Mouse (Mus musculus) hindbrain, embryonic 15.5 days (tissue): Measurements from ENCODE around the gene Ggt5. TPM values are rescaled to one million over a fixed set of nuclear protein-coding genes. Genes with fewer than 3 reads are reported as not detected.

Source experiments
- ATAC-seq: fragments of 200-750 bp; cut with Nextera tagmentation; 2 replicates; pipeline ENCODE4 v1.8.0; 2017; ENCODE audit warnings: low read depth, moderate number of reproducible peaks, moderate TSS enrichment; ENCODE audit not compliant: low FRiP score
- H3K27ac ChIP-seq: fragments of 300-500 bp; sonication (generic); replicated peaks from 2 replicates; pipeline ENCODE4 v1.5.1; 2015; ENCODE audit warnings: mild to moderate bottlenecking, inconsistent platforms
- H3K27me3 ChIP-seq: fragments of 300-500 bp; sonication (generic); 2 replicates; pipeline ENCODE4 v1.6.1; 2015; ENCODE audit warnings: control low read depth, inconsistent platforms
- H3K36me3 ChIP-seq: fragments of 300-500 bp; sonication (generic); 2 replicates; pipeline ENCODE4 v1.6.1; 2015; ENCODE audit warnings: control low read depth, inconsistent platforms
- H3K4me1 ChIP-seq: fragments of 300-500 bp; sonication (generic); replicated peaks from 2 replicates; pipeline ENCODE4 v1.6.1; 2015; ENCODE audit warnings: control low read depth, inconsistent platforms
- H3K4me2 ChIP-seq: fragments of 300-500 bp; sonication (generic); 2 replicates; pipeline ENCODE4 v1.6.1; 2015; ENCODE audit warnings: moderate library complexity, mild to moderate bottlenecking, inconsistent platforms
- H3K4me3 ChIP-seq: fragments of 300-500 bp; sonication (generic); 2 replicates; pipeline ENCODE4 v1.5.1; 2015; ENCODE audit warnings: mild to moderate bottlenecking, inconsistent platforms
- H3K9ac ChIP-seq: fragments of 300-500 bp; sonication (generic); 2 replicates; pipeline ENCODE4 v1.6.1; 2015; ENCODE audit warnings: inconsistent platforms
- H3K9me3 ChIP-seq: fragments of 300-500 bp; sonication (generic); 2 replicates; pipeline ENCODE4 v1.6.1; 2016; ENCODE audit warnings: control low read depth, inconsistent platforms
- WGBS: fragments of 180-500 bp; shearing (Covaris S2); methylation state at CpG from one replicate; pipeline ENCODE4 v1.1.7; 2015; 5-methylcytosine and 5-hydroxymethylcytosine counted together
- polyA plus RNA-seq: library from polyadenylated mRNA; unstranded; fragments of >200 nt; fragmentation: Nextera tagmentation; extraction: Ambion mirVana; gene quantifications from 2 replicates; pipeline ENCODE4 v1.2.1, GENCODE M21; 2015

The Ggt5 gene
- polyA plus RNA-seq, 1 experiment from 2014 or later, result 4.5 TPM

GRCm38 (mm10) chr10:75595981-75596380 is 6.8 kb downstream of the Ggt5 start:
- ATAC-seq, result no peak
- H3K4me2 ChIP-seq, result no peak overlapping the region
- H3K4me1 ChIP-seq, result no peaks in the 10 kb centered on the region
- H3K4me3 ChIP-seq, result no peak overlapping the region
- 77% methylated on average over 8 of the region's 8 CpGs for WGBS
- H3K36me3 ChIP-seq, result no peaks in the 10 kb centered on the region
- no peak overlapping the region for H3K27ac ChIP-seq
- no peak overlapping the region for H3K9ac ChIP-seq
- no peaks in the 10 kb centered on the region for H3K9me3 ChIP-seq
- no peaks in the 10 kb centered on the region for H3K27me3 ChIP-seq

DNA sequence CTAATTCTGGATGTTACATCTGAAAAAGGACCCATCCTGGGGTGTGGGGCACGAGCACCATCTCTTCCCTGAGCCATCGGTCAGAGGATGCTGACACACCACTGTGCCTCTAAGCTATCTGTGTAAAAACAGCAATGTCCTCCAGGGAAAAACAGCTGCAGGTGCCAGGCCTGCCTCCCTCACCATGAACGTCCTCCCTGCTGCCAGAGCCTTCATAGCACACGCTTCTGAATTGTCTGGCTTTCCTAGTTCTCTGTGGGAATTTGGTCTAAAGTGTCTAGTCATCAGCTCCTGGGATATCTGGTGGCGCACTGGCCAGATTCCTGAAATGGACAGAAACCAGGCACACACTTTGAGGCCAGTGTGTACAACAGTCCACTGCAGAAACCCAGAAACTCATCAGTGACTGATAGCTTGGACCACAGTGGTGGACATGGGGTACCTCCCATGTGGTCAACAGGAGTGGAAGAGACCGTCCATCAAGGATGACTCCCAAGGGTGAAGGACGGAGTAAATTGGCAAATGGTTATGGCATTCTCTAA is 11.1 kb downstream of the Ggt5 start:
- H3K36me3 ChIP-seq, result no peaks in the 10 kb centered on the region
- H3K9me3 ChIP-seq, result no peaks in the 10 kb centered on the region
- 84% methylated on average over 7 of the region's 7 CpGs for WGBS
- no peak for ATAC-seq
- H3K9ac ChIP-seq, result no peak overlapping the region
- no peak overlapping the region for H3K4me3 ChIP-seq
- no peak overlapping the region for H3K4me2 ChIP-seq
- H3K27me3 ChIP-seq, result no peaks in the 10 kb centered on the region
- no peak overlapping the region for H3K27ac ChIP-seq
- H3K4me1 ChIP-seq, result no peaks in the 10 kb centered on the region

GRCm38 (mm10) chr10:75605162-75605846 is 16.2 kb downstream of the Ggt5 start:
- no peak overlapping the region for H3K9ac ChIP-seq
- 48% methylated on average over 11 of the region's 11 CpGs for WGBS
- H3K4me3 ChIP-seq, result no peak overlapping the region
- no peak for ATAC-seq
- H3K9me3 ChIP-seq, result no peaks in the 10 kb centered on the region
- no peaks in the 10 kb centered on the region for H3K27me3 ChIP-seq
- H3K27ac ChIP-seq, result no peak overlapping the region
- H3K36me3 ChIP-seq, result no peaks in the 10 kb centered on the region
- no peak overlapping the region for H3K4me2 ChIP-seq
- no peaks in the 10 kb centered on the region for H3K4me1 ChIP-seq

DNA sequence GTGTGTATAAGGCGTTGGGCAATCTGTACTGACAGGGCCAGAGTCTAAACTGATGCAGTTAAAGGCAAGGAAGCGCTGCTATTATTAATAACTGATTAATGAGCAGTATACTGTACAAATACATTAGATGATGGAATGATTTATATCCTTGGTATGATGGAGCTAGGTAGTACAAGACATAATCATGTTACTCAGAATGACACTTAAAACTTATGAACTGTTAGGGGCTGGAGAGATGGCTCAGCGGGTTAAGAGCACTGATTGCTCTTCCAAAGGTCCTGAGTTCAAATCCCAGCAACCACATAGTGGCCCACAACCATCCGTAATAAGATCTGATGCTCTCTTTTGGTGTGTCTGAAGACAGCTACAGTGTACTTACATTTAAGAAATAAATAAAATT is 18.1 kb downstream of the Ggt5 start:
- no peak overlapping the region for H3K27ac ChIP-seq
- 88% methylated on average over 4 of the region's 4 CpGs for WGBS
- H3K9ac ChIP-seq, result no peak overlapping the region
- no peak for ATAC-seq
- no peaks in the 10 kb centered on the region for H3K4me1 ChIP-seq
- H3K36me3 ChIP-seq, result no peaks in the 10 kb centered on the region
- no peak overlapping the region for H3K4me3 ChIP-seq
- no peak overlapping the region for H3K4me2 ChIP-seq
- no peaks in the 10 kb centered on the region for H3K27me3 ChIP-seq
- H3K9me3 ChIP-seq, result no peaks in the 10 kb centered on the region

- no peaks in the 10 kb centered on the region for H3K4me1 ChIP-seq
- H3K27me3 ChIP-seq, result no peaks in the 10 kb centered on the region
- no peak for ATAC-seq
- H3K36me3 ChIP-seq, result no peaks in the 10 kb centered on the region
- no peak overlapping the region for H3K4me2 ChIP-seq
- no peak overlapping the region for H3K9ac ChIP-seq
- no peak overlapping the region for H3K4me3 ChIP-seq
- H3K27ac ChIP-seq, result no peak overlapping the region
- 89% methylated on average over 11 of the region's 11 CpGs for WGBS
- H3K9me3 ChIP-seq, result no peaks in the 10 kb centered on the region
These were observed 19.8 kb downstream of the Ggt5 start for GRCm38 (mm10) chr10:75608975-75609374.

- Histone ChIP-seq H3K4me3 (no peak overlapping the region), H3K4me2 (no peak overlapping the region), H3K27me3 (no peaks in the 10 kb centered on the region), H3K27ac (no peak overlapping the region), H3K36me3 (no peaks in the 10 kb centered on the region), H3K4me1 (no peaks in the 10 kb centered on the region), H3K9ac (no peak overlapping the region), H3K9me3 (no peaks in the 10 kb centered on the region)
- WGBS, result 75% methylated on average over 7 of the region's 7 CpGs
- ATAC-seq, result no peak
These were observed 21.3 kb downstream of the Ggt5 start for GRCm38 (mm10) chr10:75610486-75610885.

DNA sequence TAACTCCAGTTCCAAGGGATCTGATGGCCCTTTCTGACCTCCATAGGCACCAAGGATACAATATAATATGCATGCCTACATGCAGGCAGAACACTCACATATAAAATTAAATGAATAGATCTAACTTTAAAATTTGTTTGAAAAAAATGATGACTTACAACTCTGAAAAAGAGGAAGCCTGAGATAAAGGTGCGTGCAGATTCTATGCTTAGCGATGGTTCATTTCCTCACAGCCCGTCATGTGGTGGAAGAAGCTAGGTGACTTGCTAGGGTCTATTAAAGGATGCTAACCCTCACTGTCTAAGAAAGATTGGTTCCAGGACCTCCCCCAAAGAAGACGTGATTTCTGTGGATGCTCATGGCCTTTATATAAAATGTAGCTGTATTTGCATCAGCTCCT is 26.9 kb downstream of the Ggt5 start:
- Histone ChIP-seq H3K9ac (no peak overlapping the region), H3K4me2 (no peak overlapping the region), H3K27ac (no peak overlapping the region), H3K36me3 (no peaks in the 10 kb centered on the region), H3K9me3 (no peaks in the 10 kb centered on the region), H3K4me1 (no peaks in the 10 kb centered on the region), H3K27me3 (no peaks in the 10 kb centered on the region), H3K4me3 (no peak overlapping the region)
- no peak for ATAC-seq
- 93% methylated on average over 4 of the region's 4 CpGs for WGBS

- no peak overlapping the region for H3K27ac ChIP-seq
- H3K27me3 ChIP-seq, result no peaks in the 10 kb centered on the region
- H3K4me3 ChIP-seq, result no peak overlapping the region
- no peak overlapping the region for H3K4me2 ChIP-seq
- 54% methylated on average over 3 of the region's 3 CpGs for WGBS
- no peak overlapping the region for H3K9ac ChIP-seq
- no peaks in the 10 kb centered on the region for H3K36me3 ChIP-seq
- no peak for ATAC-seq
- H3K4me1 ChIP-seq, result no peaks in the 10 kb centered on the region
- no peaks in the 10 kb centered on the region for H3K9me3 ChIP-seq
These were observed 31.7 kb downstream of the Ggt5 start for GRCm38 (mm10) chr10:75620818-75621217.

DNA sequence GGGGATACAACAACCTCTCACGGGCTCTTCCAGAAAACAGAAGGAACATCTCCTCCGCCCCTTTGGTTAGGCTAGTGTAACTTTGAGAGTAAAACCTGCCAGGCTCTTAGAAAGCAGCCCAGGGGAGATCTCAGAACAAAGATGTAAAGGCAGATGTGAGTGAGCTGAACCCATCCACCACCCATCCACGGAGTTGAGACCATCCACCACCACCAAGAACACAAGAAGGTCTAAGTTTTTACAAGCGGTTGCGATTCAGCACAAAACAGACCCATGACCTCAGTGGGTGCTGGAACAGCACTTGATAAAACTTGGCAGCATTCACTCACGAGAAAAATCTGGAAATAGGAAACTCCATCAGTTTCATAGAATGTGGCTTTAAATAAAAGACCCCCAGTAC is 36.8 kb downstream of the Ggt5 start:
- H3K27me3 ChIP-seq, result no peaks in the 10 kb centered on the region
- no peak overlapping the region for H3K4me2 ChIP-seq
- H3K9me3 ChIP-seq, result no peaks in the 10 kb centered on the region
- WGBS, result 67% methylated on average over 6 of the region's 6 CpGs
- H3K27ac ChIP-seq, result no peak overlapping the region
- no peak overlapping the region for H3K9ac ChIP-seq
- no peak for ATAC-seq
- no peaks in the 10 kb centered on the region for H3K36me3 ChIP-seq
- H3K4me1 ChIP-seq, result no peaks in the 10 kb centered on the region; the same call in 1 of the 2 replicates
- no peak overlapping the region for H3K4me3 ChIP-seq

GRCm38 (mm10) chr10:75626991-75627390 is 37.9 kb downstream of the Ggt5 start:
- H3K27me3 ChIP-seq, result no peaks in the 10 kb centered on the region
- H3K4me3 ChIP-seq, result no peak overlapping the region
- no peak overlapping the region for H3K9ac ChIP-seq
- H3K4me2 ChIP-seq, result no peak overlapping the region
- 79% methylated on average over 3 of the region's 3 CpGs for WGBS
- no peaks in the 10 kb centered on the region for H3K36me3 ChIP-seq
- no peaks in the 10 kb centered on the region; the same call in 1 of the 2 replicates for H3K4me1 ChIP-seq
- no peak for ATAC-seq
- H3K27ac ChIP-seq, result no peak overlapping the region
- H3K9me3 ChIP-seq, result no peaks in the 10 kb centered on the region

GRCm38 (mm10) chr10:75627490-75627889 is 38.4 kb downstream of the Ggt5 start:
- no peaks in the 10 kb centered on the region for H3K36me3 ChIP-seq

GRCm38 (mm10) chr10:75632633-75633032 is 43.5 kb downstream of the Ggt5 start:
- H3K4me1 ChIP-seq, result no peaks in the 10 kb centered on the region
- no peak overlapping the region for H3K27ac ChIP-seq
- no peak overlapping the region for H3K9ac ChIP-seq
- WGBS, result 48% methylated on average over 5 of the region's 5 CpGs
- no peaks in the 10 kb centered on the region for H3K9me3 ChIP-seq
- no peak overlapping the region for H3K4me3 ChIP-seq
- no peak for ATAC-seq
- no peaks in the 10 kb centered on the region for H3K36me3 ChIP-seq
- no peaks in the 10 kb centered on the region for H3K27me3 ChIP-seq
- H3K4me2 ChIP-seq, result no peak overlapping the region

More at GRCm38 (mm10) chr10:75627490-75627889, 38.4 kb downstream of the Ggt5 start:
- Histone ChIP-seq H3K27ac (no peak overlapping the region), H3K9me3 (no peaks in the 10 kb centered on the region), H3K4me1 (no peaks in the 10 kb centered on the region; the same call in 1 of the 2 replicates), H3K9ac (no peak overlapping the region), H3K27me3 (no peaks in the 10 kb centered on the region), H3K4me2 (no peak overlapping the region), H3K4me3 (no peak overlapping the region)
- 85% methylated on average over 3 of the region's 3 CpGs for WGBS
- ATAC-seq, result no peak

GRCm38 (mm10) chr10:75633048-75633447 is 43.9 kb downstream of the Ggt5 start:
- no peaks in the 10 kb centered on the region for H3K27me3 ChIP-seq
- H3K27ac ChIP-seq, result no peak overlapping the region
- H3K9me3 ChIP-seq, result no peaks in the 10 kb centered on the region
- WGBS, result 67% methylated on average over 5 of the region's 5 CpGs
- no peaks in the 10 kb centered on the region for H3K36me3 ChIP-seq
- no peak for ATAC-seq
- no peak overlapping the region for H3K9ac ChIP-seq
- H3K4me1 ChIP-seq, result no peaks in the 10 kb centered on the region
- no peak overlapping the region for H3K4me3 ChIP-seq
- H3K4me2 ChIP-seq, result no peak overlapping the region
